Mouse (Mus musculus) liver, adult 2 months (tissue): Measurements from ENCODE around the gene Naa60.

Experiments used
- CTCF ChIP-seq: fragments of 200-500 bp; IDR thresholded peaks from 2 replicates; pipeline ENCODE4 v1.5.1; 2011; ENCODE audit warnings: low read depth, low read length, control low read depth
- POLR2A ChIP-seq: fragments of 200-500 bp; IDR thresholded peaks from 2 replicates; pipeline ENCODE4 v1.6.1; 2011; ENCODE audit warnings: low read length, control low read depth; ENCODE audit not compliant: insufficient read depth; ENCODE audit errors: extremely low read depth

DNA sequence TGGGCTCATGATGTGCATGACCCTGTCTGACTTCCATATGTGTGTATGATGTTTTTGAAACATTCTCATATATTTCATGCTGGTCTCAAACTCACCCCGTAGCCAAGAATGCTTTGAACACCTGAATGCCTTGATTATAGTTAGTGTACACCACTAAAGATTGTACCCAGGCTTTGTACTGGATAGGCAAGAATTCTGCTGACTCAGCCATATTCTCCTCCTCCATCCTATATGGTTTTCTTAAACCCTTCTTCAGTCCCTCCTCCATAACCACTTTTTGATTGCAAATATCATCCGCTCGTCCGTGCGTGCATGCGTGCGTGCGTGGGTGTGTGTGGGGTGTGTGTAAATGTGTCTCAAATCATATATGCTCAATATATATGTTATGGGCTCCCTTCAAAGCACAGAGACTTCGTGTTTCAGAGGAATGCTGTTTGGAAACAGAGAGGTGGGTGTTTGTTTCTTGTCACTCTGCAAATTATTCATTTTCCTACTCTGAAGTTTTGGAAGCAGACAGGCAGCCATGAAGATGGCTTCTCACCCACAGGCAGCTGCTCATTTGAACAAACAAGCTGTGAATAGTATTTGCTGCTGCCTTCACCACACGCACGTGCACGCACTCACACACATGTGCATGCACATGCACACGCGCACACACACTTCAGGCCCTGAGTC is 19.6 kb downstream of the Naa60 start:
- TF ChIP-seq CTCF (no peak), POLR2A (no peak)
